Mouse (Mus musculus) kidney, adult 8-10 months (tissue): ENCODE data around the gene Tmod4.
A peak's percentile ranks its signal among the peaks of the same experiment; 100 is the strongest.

Experiments
- DNase-seq, 2 experiments: peaks; one replicate each; pipeline ENCODE4 v3.0.0; 2022

Gene Tmod4

GRCm38 (mm10) chr3:95139586-95140288 is 15.5 kb downstream of the Tmod4 start:
- peak; percentile 89 to 90 for DNase-seq

GRCm38 (mm10) chr3:95140289-95140595 is 16.0 kb downstream of the Tmod4 start:
- no peak for DNase-seq

- no peak for DNase-seq
Measured at GRCm38 (mm10) chr3:95140795-95141194, 16.5 kb downstream of the Tmod4 start.

- no peak for DNase-seq
Measured at GRCm38 (mm10) chr3:95141474-95141873, 17.2 kb downstream of the Tmod4 start.

- DNase-seq, result no peak
Measured at GRCm38 (mm10) chr3:95141952-95142616, 17.8 kb downstream of the Tmod4 start, which contains the start of gene Tnfaip8l2. Gene Tnfaip8l2 (minus strand): TSS chr3:95142360.

GRCm38 (mm10) chr3:95142617-95143011 is 18.3 kb downstream of the Tmod4 start:
- peak; percentile 84 to 94 for DNase-seq

- DNase-seq, result peak in 1 of 2 experiments; percentile 52
Measured at GRCm38 (mm10) chr3:95147924-95148323, 23.6 kb downstream of the Tmod4 start.

- DNase-seq, result peak in 1 of 2 experiments; percentile 67
Measured at GRCm38 (mm10) chr3:95153874-95154273, 29.6 kb downstream of the Tmod4 start.

- no peak for DNase-seq
Measured at GRCm38 (mm10) chr3:95159511-95159986, 35.3 kb downstream of the Tmod4 start.

GRCm38 (mm10) chr3:95159987-95160963 is 36.0 kb downstream of the Tmod4 start, which contains the start of gene Sema6c:
Gene Sema6c (plus strand): TSS chr3:95160457.
- DNase-seq, result peak; percentile 87

- DNase-seq, result no peak
Measured at GRCm38 (mm10) chr3:95161041-95161551, 36.8 kb downstream of the Tmod4 start.

- no peak for DNase-seq
Measured at GRCm38 (mm10) chr3:95161618-95162344, 37.5 kb downstream of the Tmod4 start.

- DNase-seq, result no peak
Measured at GRCm38 (mm10) chr3:95162345-95162628, 38.0 kb downstream of the Tmod4 start.

GRCm38 (mm10) chr3:95163419-95164255 is 39.4 kb downstream of the Tmod4 start:
- DNase-seq, result no peak

GRCm38 (mm10) chr3:95164256-95164550 is 39.9 kb downstream of the Tmod4 start:
- no peak for DNase-seq

- no peak for DNase-seq
Measured at GRCm38 (mm10) chr3:95164840-95165239, 40.6 kb downstream of the Tmod4 start.

- no peak for DNase-seq
Measured at GRCm38 (mm10) chr3:95169996-95170395, 45.7 kb downstream of the Tmod4 start.

- no peak for DNase-seq
Measured at GRCm38 (mm10) chr3:95171105-95171504, 46.8 kb downstream of the Tmod4 start.

- DNase-seq, result no peak
Measured at GRCm38 (mm10) chr3:95172526-95173255, 48.4 kb downstream of the Tmod4 start.

- peak in 1 of 2 experiments; percentile 31 for DNase-seq
Measured at GRCm38 (mm10) chr3:95173256-95173949, 49.1 kb downstream of the Tmod4 start.
